Mouse (Mus musculus): Measurements from ENCODE around the gene Dock10. TPM values are rescaled to one million over a fixed set of nuclear protein-coding genes. Genes with fewer than 3 reads are reported as not detected.

Gene Dock10
- polyA plus RNA-seq, 1 experiment, result not detected

- peaks cover under 1% of the 10 kb centered on the region; the same call in 1 of the 2 replicates for H3K4me1 ChIP-seq (ENCODE audit: control insufficient read depth, insufficient read depth, low read length)
- 92% methylated on average over 4 of the region's 4 CpGs for WGBS
- H3K27ac ChIP-seq (ENCODE audit: insufficient read depth, low read depth, low read length), result no peak overlapping the region
- TF ChIP-seq POLR2A (IDR thresholded peaks at IDR 0.05; ENCODE audit: insufficient read depth, low read depth, low read length) (no peak), CTCF (IDR thresholded peaks at IDR 0.05; ENCODE audit: insufficient read depth, low read depth, low read length) (no peak)
- no peak overlapping the region for H3K4me3 ChIP-seq (ENCODE audit: insufficient read depth, low read depth, low read length)
Measured at GRCm38 (mm10) chr1:80635825-80636224, 122.5 kb downstream of the Dock10 start.

- H3K27ac ChIP-seq (ENCODE audit: insufficient read depth, low read depth, low read length), result no peak overlapping the region
- WGBS, result 97% methylated on average over 4 of the region's 4 CpGs
Measured at GRCm38 (mm10) chr1:80633536-80633935, 124.8 kb downstream of the Dock10 start.

GRCm38 (mm10) chr1:80630179-80631149 is 127.9 kb downstream of the Dock10 start:
- TF ChIP-seq POLR2A (IDR thresholded peaks at IDR 0.05; ENCODE audit: insufficient read depth, low read depth, low read length), result no peak
- TF ChIP-seq CTCF (IDR thresholded peaks at IDR 0.05; ENCODE audit: insufficient read depth, low read depth, low read length), result no peak
- Histone ChIP-seq H3K4me3 (ENCODE audit: insufficient read depth, low read depth, low read length) (no peak overlapping the region), H3K4me1 (ENCODE audit: control insufficient read depth, insufficient read depth, low read length) (peaks cover 2% of the 10 kb centered on the region; the same call in 1 of the 2 replicates), H3K27ac (ENCODE audit: insufficient read depth, low read depth, low read length) (peak overlapping the region; percentile 82)
- WGBS, result 24% methylated on average over 5 of the region's 5 CpGs

More at GRCm38 (mm10) chr1:80633536-80633935, 124.8 kb downstream of the Dock10 start:
- peaks cover 2% of the 10 kb centered on the region; the same call in 1 of the 2 replicates for H3K4me1 ChIP-seq (ENCODE audit: control insufficient read depth, insufficient read depth, low read length)
- TF ChIP-seq POLR2A (IDR thresholded peaks at IDR 0.05; ENCODE audit: insufficient read depth, low read depth, low read length), result no peak
- TF ChIP-seq CTCF (IDR thresholded peaks at IDR 0.05; ENCODE audit: insufficient read depth, low read depth, low read length), result no peak
- no peak overlapping the region for H3K4me3 ChIP-seq (ENCODE audit: insufficient read depth, low read depth, low read length)

- no peak overlapping the region for H3K27ac ChIP-seq (ENCODE audit: insufficient read depth, low read depth, low read length)
- H3K4me1 ChIP-seq (ENCODE audit: control insufficient read depth, insufficient read depth, low read length), result peaks cover 2% of the 10 kb centered on the region; the same call in 1 of the 2 replicates
- TF ChIP-seq CTCF (IDR thresholded peaks at IDR 0.05; ENCODE audit: insufficient read depth, low read depth, low read length) (no peak), POLR2A (IDR thresholded peaks at IDR 0.05; ENCODE audit: insufficient read depth, low read depth, low read length) (no peak)
- H3K4me3 ChIP-seq (ENCODE audit: insufficient read depth, low read depth, low read length), result no peak overlapping the region
Measured at GRCm38 (mm10) chr1:80628054-80628453, 130.3 kb downstream of the Dock10 start.

GRCm38 (mm10) chr1:80626800-80627199 is 131.5 kb downstream of the Dock10 start:
- Histone ChIP-seq H3K4me3 (ENCODE audit: insufficient read depth, low read depth, low read length) (no peak overlapping the region), H3K4me1 (ENCODE audit: control insufficient read depth, insufficient read depth, low read length) (peaks cover 2% of the 10 kb centered on the region), H3K27ac (ENCODE audit: insufficient read depth, low read depth, low read length) (no peak overlapping the region)
- no peak for TF ChIP-seq POLR2A (IDR thresholded peaks at IDR 0.05; ENCODE audit: insufficient read depth, low read depth, low read length)
- no peak for TF ChIP-seq CTCF (IDR thresholded peaks at IDR 0.05; ENCODE audit: insufficient read depth, low read depth, low read length)
- 88% methylated on average over 4 of the region's 4 CpGs for WGBS

GRCm38 (mm10) chr1:80625371-80625770 is 133.0 kb downstream of the Dock10 start:
- no peak overlapping the region for H3K4me3 ChIP-seq (ENCODE audit: insufficient read depth, low read depth, low read length)
- TF ChIP-seq POLR2A (IDR thresholded peaks at IDR 0.05; ENCODE audit: insufficient read depth, low read depth, low read length), result no peak
- no peak for TF ChIP-seq CTCF (IDR thresholded peaks at IDR 0.05; ENCODE audit: insufficient read depth, low read depth, low read length)
- WGBS, result 75% methylated on average over 1 of the region's 1 CpGs
- H3K4me1 ChIP-seq (ENCODE audit: control insufficient read depth, insufficient read depth, low read length), result no peaks in the 10 kb centered on the region; the same call in 1 of the 2 replicates
- no peak overlapping the region for H3K27ac ChIP-seq (ENCODE audit: insufficient read depth, low read depth, low read length)

- Histone ChIP-seq H3K4me1 (ENCODE audit: control insufficient read depth, insufficient read depth, low read length) (no peaks in the 10 kb centered on the region; the same call in 1 of the 2 replicates), H3K27ac (ENCODE audit: insufficient read depth, low read depth, low read length) (no peak overlapping the region), H3K4me3 (ENCODE audit: insufficient read depth, low read depth, low read length) (no peak overlapping the region)
- 54% methylated on average over 4 of the region's 4 CpGs for WGBS
- no peak for TF ChIP-seq POLR2A (IDR thresholded peaks at IDR 0.05; ENCODE audit: insufficient read depth, low read depth, low read length)
- TF ChIP-seq CTCF (IDR thresholded peaks at IDR 0.05; ENCODE audit: insufficient read depth, low read depth, low read length), result no peak
Measured at GRCm38 (mm10) chr1:80624552-80624951, 133.8 kb downstream of the Dock10 start.

GRCm38 (mm10) chr1:80622646-80623045 is 135.7 kb downstream of the Dock10 start:
- no peak for TF ChIP-seq CTCF (IDR thresholded peaks at IDR 0.05; ENCODE audit: insufficient read depth, low read depth, low read length)
- TF ChIP-seq POLR2A (IDR thresholded peaks at IDR 0.05; ENCODE audit: insufficient read depth, low read depth, low read length), result no peak
- Histone ChIP-seq H3K27ac (ENCODE audit: insufficient read depth, low read depth, low read length) (no peak overlapping the region), H3K4me1 (ENCODE audit: control insufficient read depth, insufficient read depth, low read length) (peaks cover 2% of the 10 kb centered on the region), H3K4me3 (ENCODE audit: insufficient read depth, low read depth, low read length) (no peak overlapping the region)
- WGBS, result 97% methylated on average over 1 of the region's 1 CpGs

GRCm38 (mm10) chr1:80619100-80619499 is 139.2 kb downstream of the Dock10 start:
- H3K27ac ChIP-seq (ENCODE audit: insufficient read depth, low read depth, low read length), result peak overlapping the region; percentile 90
- 43% methylated on average over 2 of the region's 2 CpGs for WGBS
- peaks cover 2% of the 10 kb centered on the region for H3K4me1 ChIP-seq (ENCODE audit: control insufficient read depth, insufficient read depth, low read length)
- TF ChIP-seq POLR2A (IDR thresholded peaks at IDR 0.05; ENCODE audit: insufficient read depth, low read depth, low read length), result no peak
- TF ChIP-seq CTCF (IDR thresholded peaks at IDR 0.05; ENCODE audit: insufficient read depth, low read depth, low read length), result no peak
- H3K4me3 ChIP-seq (ENCODE audit: insufficient read depth, low read depth, low read length), result no peak overlapping the region
